Mouse (Mus musculus) ES-Bruce4 (cell line): ENCODE measurements around the gene 2210016L21Rik. TPM values are rescaled to one million over a fixed set of nuclear protein-coding genes. Genes with fewer than 3 reads are reported as not detected.
A peak's percentile ranks its signal among the peaks of the same experiment; 100 is the strongest.

Source experiments
- H3K27ac ChIP-seq: 2 replicates; pipeline ENCODE4 v1.5.1; 2012; ENCODE audit warnings: low read length, inconsistent platforms; ENCODE audit not compliant: insufficient read depth
- H3K27me3 ChIP-seq: 2 replicates; pipeline ENCODE4 v1.6.1; 2012; ENCODE audit warnings: mild to moderate bottlenecking, low read length, inconsistent platforms; ENCODE audit not compliant: control insufficient read depth, poor library complexity, insufficient read depth, severe bottlenecking
- H3K36me3 ChIP-seq: 2 replicates; pipeline ENCODE4 v1.6.1; 2012; ENCODE audit warnings: inconsistent platforms, mild to moderate bottlenecking, low read length, moderate library complexity; ENCODE audit not compliant: control insufficient read depth, poor library complexity, insufficient read depth, severe bottlenecking
- H3K4me1 ChIP-seq: one replicate; pipeline ENCODE4 v1.8.1; 2011; ENCODE audit warnings: low read length; ENCODE audit not compliant: control insufficient read depth, insufficient read depth
- H3K4me3 ChIP-seq: 2 replicates; pipeline ENCODE4 v1.5.1; 2011; ENCODE audit warnings: low read depth, mild to moderate bottlenecking, low read length
- H3K9ac ChIP-seq: 2 replicates; pipeline ENCODE4 v1.6.1; 2012; ENCODE audit warnings: low read depth, mild to moderate bottlenecking, inconsistent platforms; ENCODE audit not compliant: poor library complexity, severe bottlenecking
- H3K9me3 ChIP-seq: replicated peaks from 2 replicates; pipeline ENCODE4 v1.6.1; 2012; ENCODE audit warnings: mild to moderate bottlenecking, low read length, inconsistent platforms; ENCODE audit not compliant: control insufficient read depth, poor library complexity, insufficient read depth, severe bottlenecking
- CTCF ChIP-seq: IDR thresholded peaks from one replicate; pipeline ENCODE4 v1.8.1; 2011; ENCODE audit warnings: low read depth, low read length
- EP300 ChIP-seq: IDR thresholded peaks from 2 replicates; pipeline ENCODE4 v1.6.1; 2011; ENCODE audit warnings: low read depth, low read length; ENCODE audit not compliant: insufficient read depth
- POLR2A ChIP-seq: IDR thresholded peaks from one replicate; pipeline ENCODE4 v1.8.1; 2011; ENCODE audit warnings: low read length; ENCODE audit not compliant: insufficient read depth
- polyA plus RNA-seq: library from polyadenylated mRNA; stranded (reverse); fragments of >200 nt; gene quantifications from 2 replicates; pipeline ENCODE4 v1.2.4, GENCODE M21; 2011; ENCODE audit warnings: low read depth; ENCODE audit not compliant: missing spikeins, insufficient read depth, insufficient read length

2210016L21Rik gene
- 21.7 and 22.8 TPM in 2 replicates for polyA plus RNA-seq

GRCm38 (mm10) chr5:114942074-114942765, at the start of gene 2210016L21Rik:
TSS of gene 2210016L21Rik (plus strand) at chr5:114942158.
- H3K9ac ChIP-seq = peak within 1 kb of the TSS; percentile 70
- H3K27me3 ChIP-seq = no peaks in the 10 kb centered on the region
- H3K4me3 ChIP-seq = peak within 1 kb of the TSS; percentile 98
- no peak within 1 kb of the TSS for H3K27ac ChIP-seq
- no peaks in the 10 kb centered on the region for H3K4me1 ChIP-seq
- H3K9me3 ChIP-seq = no peaks in the 10 kb centered on the region
- peaks cover 11% of the 10 kb centered on the region; the same call in 1 of the 2 replicates for H3K36me3 ChIP-seq
- TF ChIP-seq POLR2A = peak; percentile 82
- TF ChIP-seq EP300 = no peak

- H3K4me1 ChIP-seq = no peaks in the 10 kb centered on the region
- H3K9me3 ChIP-seq = no peaks in the 10 kb centered on the region; the same call in 1 of the 2 replicates
- TF ChIP-seq EP300 (no peak), POLR2A (no peak), CTCF (no peak)
- H3K9ac ChIP-seq = no peak overlapping the region
- H3K27ac ChIP-seq = no peak overlapping the region
- H3K4me3 ChIP-seq = no peak overlapping the region
- H3K36me3 ChIP-seq = no peaks in the 10 kb centered on the region
- H3K27me3 ChIP-seq = no peaks in the 10 kb centered on the region
Observed at GRCm38 (mm10) chr5:114895542-114895941, 46.4 kb upstream of the 2210016L21Rik start.

DNA sequence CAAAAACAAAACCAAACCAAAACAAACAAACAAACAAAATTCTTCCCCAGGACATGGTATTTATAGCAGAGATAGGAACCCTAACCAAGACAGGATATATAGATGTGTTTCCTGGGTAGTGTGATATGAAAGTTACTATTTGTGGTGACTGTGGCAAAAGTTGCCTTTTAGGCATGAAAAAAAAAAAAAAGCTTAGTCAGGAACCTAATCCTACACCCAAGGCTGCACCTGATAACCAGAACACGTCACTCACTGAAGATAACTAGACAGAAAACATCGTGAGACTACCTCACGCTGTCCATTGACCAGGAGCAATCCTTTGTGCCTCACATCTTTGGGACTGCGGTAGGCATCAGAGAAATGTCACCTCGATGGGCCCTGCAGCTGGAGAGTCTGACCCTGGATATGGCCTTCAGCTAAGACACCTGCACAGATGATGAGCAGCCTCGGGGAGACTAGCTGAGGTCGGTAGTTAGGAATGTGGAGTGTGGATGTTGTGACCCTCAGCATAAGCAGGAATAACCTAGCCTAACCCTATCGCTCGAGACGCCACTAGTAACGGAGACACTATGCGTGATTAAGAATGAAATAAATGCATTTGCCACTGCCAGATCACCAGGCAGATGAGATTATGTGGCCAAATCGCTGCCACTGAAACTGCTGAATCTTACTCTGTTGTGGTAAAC, 45.1 kb upstream of the 2210016L21Rik start, which contains the start of gene Oasl2:
TSS of gene Oasl2 (plus strand) at position 249 of the 686 bp plus-strand sequence.
- Histone ChIP-seq H3K27ac (peak within 1 kb of the TSS; percentile 50), H3K4me3 (no peak within 1 kb of the TSS), H3K4me1 (no peaks in the 10 kb centered on the region), H3K9me3 (no peaks in the 10 kb centered on the region; the same call in 1 of the 2 replicates), H3K27me3 (no peaks in the 10 kb centered on the region), H3K9ac (no peak within 1 kb of the TSS), H3K36me3 (no peaks in the 10 kb centered on the region)
- TF ChIP-seq EP300 (no peak), CTCF (no peak), POLR2A (no peak)

- no peaks in the 10 kb centered on the region for H3K36me3 ChIP-seq
- H3K27me3 ChIP-seq = no peaks in the 10 kb centered on the region
- H3K9ac ChIP-seq = no peak overlapping the region
- H3K4me1 ChIP-seq = no peaks in the 10 kb centered on the region
- H3K9me3 ChIP-seq = no peaks in the 10 kb centered on the region; the same call in 1 of the 2 replicates
- no peak for TF ChIP-seq POLR2A
- 0 out of 2 replicates have a peak, but pooled peaks have one; percentile 34 for TF ChIP-seq EP300
- no peak for TF ChIP-seq CTCF
- peak overlapping the region; percentile 50 for H3K27ac ChIP-seq
- H3K4me3 ChIP-seq = no peak overlapping the region
Observed at GRCm38 (mm10) chr5:114897374-114897793, 44.6 kb upstream of the 2210016L21Rik start.

DNA sequence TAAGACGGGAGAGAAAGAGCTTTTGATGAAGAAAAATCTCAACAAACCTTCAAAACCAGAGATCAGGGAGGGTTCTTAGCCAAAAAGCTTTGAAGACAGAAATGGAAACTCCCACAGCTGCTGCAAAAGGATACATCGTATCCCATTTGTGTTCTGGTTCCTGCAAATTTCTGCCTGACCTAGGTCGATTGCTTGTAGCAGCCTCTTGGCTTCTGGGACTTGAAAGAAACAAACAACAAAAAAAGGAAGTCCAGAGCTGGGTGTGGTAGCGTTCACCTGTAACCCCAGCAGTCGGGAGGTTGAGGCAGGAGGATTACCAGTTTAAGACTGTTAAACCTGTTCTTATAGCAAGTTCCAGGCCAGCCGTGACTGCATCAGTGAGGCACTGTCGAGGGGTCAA, 43.1 kb upstream of the 2210016L21Rik start:
- Histone ChIP-seq H3K4me1 (no peaks in the 10 kb centered on the region), H3K4me3 (no peak overlapping the region), H3K27me3 (no peaks in the 10 kb centered on the region), H3K36me3 (no peaks in the 10 kb centered on the region), H3K27ac (no peak overlapping the region), H3K9me3 (no peaks in the 10 kb centered on the region; the same call in 1 of the 2 replicates), H3K9ac (no peak overlapping the region)
- TF ChIP-seq EP300 = no peak
- TF ChIP-seq CTCF = no peak
- TF ChIP-seq POLR2A = no peak

GRCm38 (mm10) chr5:114902413-114902812, 39.5 kb upstream of the 2210016L21Rik start:
- TF ChIP-seq CTCF (peak; percentile 85), POLR2A (no peak), EP300 (no peak)
- Histone ChIP-seq H3K4me1 (no peaks in the 10 kb centered on the region), H3K27ac (no peak overlapping the region), H3K9ac (no peak overlapping the region), H3K4me3 (no peak overlapping the region), H3K27me3 (no peaks in the 10 kb centered on the region), H3K36me3 (no peaks in the 10 kb centered on the region), H3K9me3 (peaks cover 3% of the 10 kb centered on the region)
